In the genomic region with DNA sequence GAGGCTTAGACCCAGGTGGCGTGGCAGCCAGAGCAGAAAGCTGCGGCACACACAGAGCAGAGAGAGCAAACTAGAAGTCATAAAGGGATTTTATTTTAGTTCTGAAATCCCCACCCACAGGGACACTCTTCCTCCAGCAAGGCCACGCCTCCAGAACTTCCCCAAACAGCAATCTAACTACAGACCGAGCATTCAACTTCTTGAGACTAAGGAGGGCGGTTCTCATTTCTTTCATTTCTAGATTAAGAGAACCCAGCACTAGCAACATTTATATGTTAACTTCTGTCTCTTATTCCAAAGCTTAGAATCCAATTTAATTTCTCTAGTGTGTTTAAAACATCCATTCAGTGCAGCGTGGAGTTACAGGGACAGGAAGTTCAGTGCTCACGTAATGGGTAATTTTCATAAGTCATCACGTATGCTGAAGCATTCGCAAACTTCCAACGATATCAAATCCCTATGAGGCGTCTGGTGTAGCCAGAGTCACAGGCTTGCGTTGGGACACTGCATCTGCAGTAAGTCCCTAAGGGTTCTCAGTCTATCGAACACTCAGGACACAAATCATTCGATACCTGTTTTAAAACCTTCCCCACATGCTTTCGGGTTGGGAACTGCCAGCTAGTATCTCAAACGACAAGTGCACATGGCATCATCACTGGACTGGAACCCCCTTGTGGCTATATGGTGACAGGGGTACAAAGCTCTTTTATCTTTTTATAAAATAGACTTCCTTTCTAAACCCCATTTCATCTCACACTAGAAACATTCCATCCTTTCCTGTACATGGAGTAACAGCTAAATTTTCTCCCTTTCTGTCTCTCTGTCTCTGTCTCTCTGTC, we compare ENCODE assay signal across 8 mouse cellular contexts. TPM values are rescaled to one million over a fixed set of nuclear protein-coding genes. Genes with fewer than 3 reads are reported as not detected.
A peak's percentile ranks its signal among the peaks of the same experiment; 100 is the strongest.
DNase-seq lines count a peak whose midpoint lies in the region; ATAC-seq lines count a peak whose summit lies in the region.
"Had no signal": no experiment of that assay in that cellular context is flagged by ENCODE, and none has a peak within 500 bp of the region (broad histone marks: within the 10 kb centered on the region; RNA-seq: fewer than 3 reads in every experiment).

No protein-coding gene starts in this region.

- peak overlapping the region; percentile 32; the same call in 1 of the 2 replicates for H3K4me2 ChIP-seq in lung, embryonic 16.5 days (ENCODE audit: low read depth, low read length)
- peak overlapping the region; percentile 41 for H3K4me2 ChIP-seq in liver, embryonic 12.5 days

- H3K36me3 ChIP-seq in lung, embryonic 16.5 days (ENCODE audit: control insufficient read depth, insufficient read depth, low read length), result no peaks in the 10 kb centered on the region
- H3K36me3 ChIP-seq in liver, embryonic 12.5 days, result no peaks in the 10 kb centered on the region

- H3K27ac ChIP-seq in lung, embryonic 16.5 days (ENCODE audit: low read length), result no peak overlapping the region
- peak overlapping the region; percentile 67 for H3K27ac ChIP-seq in liver, embryonic 12.5 days

- 60% methylated on average over 16 of the region's 16 CpGs for WGBS in lung, embryonic 16.5 days
- WGBS in liver, embryonic 12.5 days (ENCODE audit: insufficient replicate concordance), result 63% methylated on average over 16 of the region's 16 CpGs

- ATAC-seq in lung, embryonic 16.5 days (ENCODE audit: low read depth), result peak; percentile 41; the same call in 1 of the 2 replicates
- peak; percentile 93 for ATAC-seq in common myeloid progenitor, adult 5-6 weeks (replicated peaks; ENCODE audit: low read depth, poor library complexity, severe bottlenecking)
- peak; percentile 66 for ATAC-seq in liver, embryonic 12.5 days

- no peaks in the 10 kb centered on the region for H3K9me3 ChIP-seq in lung, embryonic 16.5 days (ENCODE audit: control insufficient read depth, low read length)
- H3K9me3 ChIP-seq in liver, embryonic 12.5 days (replicated peaks), result no peaks in the 10 kb centered on the region

- H3K4me3 ChIP-seq in lung, embryonic 16.5 days (ENCODE audit: low read length), result no peak overlapping the region
- no peak overlapping the region for H3K4me3 ChIP-seq in liver, embryonic 12.5 days

- peaks cover 4% of the 10 kb centered on the region for H3K4me1 ChIP-seq in lung, embryonic 16.5 days (replicated peaks; ENCODE audit: control insufficient read depth, insufficient read depth, low read length)
- H3K4me1 ChIP-seq in liver, embryonic 12.5 days, result peaks cover 68% of the 10 kb centered on the region

- no peaks in the 10 kb centered on the region for H3K27me3 ChIP-seq in lung, embryonic 16.5 days (ENCODE audit: control insufficient read depth, insufficient read depth, low read depth, low read length)
- 0 out of 2 replicates have a peak, but pooled peaks cover 3% of the 10 kb centered on the region for H3K27me3 ChIP-seq in liver, embryonic 12.5 days (replicated peaks)

- DNase-seq in lung, postnatal 14 days, result no peak
- peak; percentile 14 for DNase-seq in thymus, postnatal 25 days
- DNase-seq in adrenal gland, postnatal 36 days, result no peak
- DNase-seq in urinary bladder, postnatal 10 days (ENCODE audit: low spot score), result no peak
- DNase-seq: adrenal gland, adult 2 months had no signal

- H3K9ac ChIP-seq in lung, embryonic 16.5 days (ENCODE audit: low read length), result no peak overlapping the region
- H3K9ac ChIP-seq in liver, embryonic 12.5 days, result no peak overlapping the region

RNA-seq across cellular contexts. Expression of gene Enpp3, which starts 18.7 kb away (rescaled TPM):
- polyA plus RNA-seq in lung, embryonic 16.5 days (2015; fragmentation: Nextera tagmentation; extraction: Ambion mirVana), result 1.9 and 2.2 TPM in 2 replicates
- 1.0 TPM in 1 of 2 replicates, not detected in the other for total RNA-seq in common myeloid progenitor, adult 5-6 weeks (2017)
- 1.3 and 2.1 TPM in 2 replicates for polyA plus RNA-seq in liver, embryonic 12.5 days (2016; fragmentation: Nextera tagmentation; extraction: Ambion mirVana)
- 1 to 10 TPM; 1.3 to 1.8 TPM for total RNA-seq in adrenal gland, postnatal 36 days (2021)

RNA-seq across cellular contexts. Expression of gene Med23, which starts 45.9 kb away (rescaled TPM):
- polyA plus RNA-seq in lung, embryonic 16.5 days (2015; fragmentation: Nextera tagmentation; extraction: Ambion mirVana), result 20.8 and 21.9 TPM in 2 replicates
- 27.5 and 31.1 TPM in 2 replicates for total RNA-seq in common myeloid progenitor, adult 5-6 weeks (2017)
- polyA plus RNA-seq in liver, embryonic 12.5 days (2016; fragmentation: Nextera tagmentation; extraction: Ambion mirVana), result 11.3 and 11.6 TPM in 2 replicates
- total RNA-seq in adrenal gland, postnatal 36 days (2021), result 10 to 100 TPM; 24.1 to 26.4 TPM

Comparison
In these comparisons a context has a peak if more than half of its experiments do, and no peak if none do; other contexts are left out.
1. ATAC-seq: peak in every context shown above with its lines; median percentile 93 in common myeloid progenitor, adult 5-6 weeks; 66 in liver, embryonic 12.5 days; 41 in lung, embryonic 16.5 days.